Mouse (Mus musculus): Measurements from ENCODE around the gene Taar9. TPM values are rescaled to one million over a fixed set of nuclear protein-coding genes. Genes with fewer than 3 reads are reported as not detected.

Taar9 gene
- total and polyA plus RNA-seq, 3 experiments: not detected

- TF ChIP-seq ZNF384 (IDR thresholded peaks at IDR 0.05; ENCODE audit: low read depth, low read length) (no peak), TBP (conservative IDR thresholded peaks at IDR 0.05; ENCODE audit: low read depth, low read length) (0 out of 2 replicates have a peak, but pooled peaks have one; percentile 23), CHD1 (IDR thresholded peaks at IDR 0.05; ENCODE audit: low read depth, low read length) (no peak), ZC3H11A (IDR thresholded peaks at IDR 0.05; ENCODE audit: low read depth, low read length) (no peak), MAZ (IDR thresholded peaks at IDR 0.05; ENCODE audit: low read depth, low read length) (peak; percentile 56; the same call in 1 of the 2 replicates)
Measured at GRCm38 (mm10) chr10:24133132-24133531, 23.8 kb upstream of the Taar9 start (continued).

DNA sequence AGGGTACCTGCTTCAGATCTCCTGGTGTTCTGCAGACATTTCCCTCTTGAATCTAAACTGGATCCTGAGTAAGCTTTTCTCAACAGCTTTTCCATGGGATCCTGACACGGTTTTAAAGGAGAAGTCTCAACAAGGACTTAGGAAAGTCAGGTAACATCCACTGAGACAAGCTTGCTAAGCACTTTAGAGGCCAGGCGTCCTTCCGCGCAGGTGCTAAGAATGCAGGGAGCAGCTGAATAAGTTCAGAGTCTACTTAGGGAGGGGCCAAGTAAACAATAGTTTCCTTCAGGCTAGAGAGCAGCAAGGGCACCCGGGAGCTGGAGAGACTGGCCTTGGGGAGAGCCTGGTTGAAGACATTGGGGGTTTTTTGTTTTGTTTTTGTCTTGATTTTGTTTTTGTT, 22.9 kb upstream of the Taar9 start:
- H3K36me3 ChIP-seq (replicated peaks in 1 of 2; ENCODE audit: control insufficient read depth in 1 of 2, insufficient read depth in 1 of 2, low read length in 1 of 2): no peaks in the 10 kb centered on the region
- in situ Hi-C loops (cut with MboI; ENCODE audit: low pct_ligation_motif_present, low pct_unique_long_range_greater_than_20kb, low sequenced_read_pairs): loop anchor here (25.0 kb wide), 1 partner anchor 320 kb away; no protein-coding TSS in a partner anchor
- peak overlapping the region; percentile 11; the same call in 1 of the 2 replicates for H3K4me2 ChIP-seq (ENCODE audit: insufficient read depth, low read depth, poor library complexity, severe bottlenecking)
- H3K9me3 ChIP-seq (replicated peaks; ENCODE audit: low read length): no peaks in the 10 kb centered on the region
- H3K79me2 ChIP-seq (replicated peaks; ENCODE audit: control insufficient read depth, extremely low read depth, insufficient read depth, poor library complexity, severe bottlenecking): no peaks in the 10 kb centered on the region
- no peak for DNase-seq (ENCODE audit: extremely low read depth)
- no peak overlapping the region for H3K27ac ChIP-seq (ENCODE audit: insufficient read depth, low read depth)
- H3K9ac ChIP-seq (ENCODE audit: insufficient read depth, low read depth): no peak overlapping the region
- peaks cover 0 to 17% of the 10 kb centered on the region in 2 experiments; a peak in 2 of 4 replicates for H3K4me1 ChIP-seq (ENCODE audit: control insufficient read depth in 1 of 2, insufficient read depth in 2 of 2)
- dilution Hi-C loops (cut with MboI; ENCODE audit: extremely low pct_ligation_motif_present, extremely low pct_unique_long_range_greater_than_20kb, low sequenced_read_pairs): no loop called here
- TF ChIP-seq BHLHE40 (IDR thresholded peaks at IDR 0.05; ENCODE audit: low read depth, low read length): no peak
- TF ChIP-seq ELF1 (IDR thresholded peaks at IDR 0.05; ENCODE audit: low read depth, low read length): no peak
- no peak for TF ChIP-seq RAD21 (IDR thresholded peaks at IDR 0.05; ENCODE audit: low read depth, low read length)
- no peak for TF ChIP-seq EP300 (IDR thresholded peaks at IDR 0.05; ENCODE audit: low read length)
- TF ChIP-seq NRF1 (IDR thresholded peaks at IDR 0.05; ENCODE audit: low read depth, low read length): 0 out of 2 replicates have a peak, but pooled peaks have one; percentile 12
- H3K4me3 ChIP-seq (replicated peaks in 1 of 3; ENCODE audit: low read depth in 2 of 3, low read length in 2 of 3, poor library complexity in 1 of 3): peak overlapping the region in 1 of 3 experiments; percentile 14
- no peaks in the 10 kb centered on the region for H3K27me3 ChIP-seq (replicated peaks)

GRCm38 (mm10) chr10:24131451-24132262, 22.3 kb upstream of the Taar9 start:
- Histone ChIP-seq H3K4me3 (replicated peaks in 1 of 3; ENCODE audit: low read depth in 2 of 3, low read length in 2 of 3, poor library complexity in 1 of 3) (peak overlapping the region in 1 of 3 experiments; percentile 14), H3K9me3 (replicated peaks; ENCODE audit: low read length) (no peaks in the 10 kb centered on the region), H3K9ac (ENCODE audit: insufficient read depth, low read depth) (no peak overlapping the region), H3K27me3 (replicated peaks) (no peaks in the 10 kb centered on the region), H3K27ac (ENCODE audit: insufficient read depth, low read depth) (no peak overlapping the region), H3K36me3 (replicated peaks in 1 of 2; ENCODE audit: control insufficient read depth in 1 of 2, insufficient read depth in 1 of 2, low read length in 1 of 2) (no peaks in the 10 kb centered on the region), H3K79me2 (replicated peaks; ENCODE audit: control insufficient read depth, extremely low read depth, insufficient read depth, poor library complexity, severe bottlenecking) (no peaks in the 10 kb centered on the region), H3K4me1 (ENCODE audit: control insufficient read depth in 1 of 2, insufficient read depth in 2 of 2) (peaks cover 0 to 17% of the 10 kb centered on the region in 2 experiments; a peak in 2 of 4 replicates), H3K4me2 (ENCODE audit: insufficient read depth, low read depth, poor library complexity, severe bottlenecking) (peak overlapping the region; percentile 71)
- peak; percentile 85 for DNase-seq (ENCODE audit: extremely low read depth)
- TF ChIP-seq IRF4 (IDR thresholded peaks at IDR 0.05; ENCODE audit: low read depth, low read length) (peak; percentile 71; the same call in 1 of the 2 replicates), JUN (IDR thresholded peaks at IDR 0.05; ENCODE audit: insufficient read depth, low read depth, low read length) (no peak), RAD21 (IDR thresholded peaks at IDR 0.05; ENCODE audit: low read depth, low read length) (peak; percentile 94), EP300 (IDR thresholded peaks at IDR 0.05; ENCODE audit: low read length) (no peak), SMC3 (IDR thresholded peaks at IDR 0.05; ENCODE audit: low read depth, low read length) (peak; percentile 76), CTCF (conservative IDR thresholded peaks at IDR 0.05 in 1 of 2, IDR thresholded peaks at IDR 0.05 in 1 of 2; ENCODE audit: low read depth in 2 of 2, low read length in 2 of 2) (peak; percentile 61 to 90; a peak in 3 of 4 replicates)
- dilution Hi-C loops (cut with MboI; ENCODE audit: extremely low pct_ligation_motif_present, extremely low pct_unique_long_range_greater_than_20kb, low sequenced_read_pairs): no loop called here
- in situ Hi-C loops (cut with MboI; ENCODE audit: low pct_ligation_motif_present, low pct_unique_long_range_greater_than_20kb, low sequenced_read_pairs): loop anchor here (25.0 kb wide), 1 partner anchor 319 kb away; no protein-coding TSS in a partner anchor
